Mouse (Mus musculus) 3134 (cell line): Measurements from ENCODE around the gene Flot1.
A peak's percentile ranks its signal among the peaks of the same experiment; 100 is the strongest.
"Not testable (repeated sequence)": the region's sequence is repeated elsewhere in the genome, so short reads cannot be mapped to it uniquely, and the experiment has no call there.

ENCODE experiments used
- DNase-seq: peaks from one replicate; pipeline ENCODE4 v3.0.0-alpha.2; 2011; ENCODE audit warnings: low spot score; ENCODE audit not compliant: insufficient read length; ENCODE audit errors: extremely low read depth

The Flot1 gene

DNA sequence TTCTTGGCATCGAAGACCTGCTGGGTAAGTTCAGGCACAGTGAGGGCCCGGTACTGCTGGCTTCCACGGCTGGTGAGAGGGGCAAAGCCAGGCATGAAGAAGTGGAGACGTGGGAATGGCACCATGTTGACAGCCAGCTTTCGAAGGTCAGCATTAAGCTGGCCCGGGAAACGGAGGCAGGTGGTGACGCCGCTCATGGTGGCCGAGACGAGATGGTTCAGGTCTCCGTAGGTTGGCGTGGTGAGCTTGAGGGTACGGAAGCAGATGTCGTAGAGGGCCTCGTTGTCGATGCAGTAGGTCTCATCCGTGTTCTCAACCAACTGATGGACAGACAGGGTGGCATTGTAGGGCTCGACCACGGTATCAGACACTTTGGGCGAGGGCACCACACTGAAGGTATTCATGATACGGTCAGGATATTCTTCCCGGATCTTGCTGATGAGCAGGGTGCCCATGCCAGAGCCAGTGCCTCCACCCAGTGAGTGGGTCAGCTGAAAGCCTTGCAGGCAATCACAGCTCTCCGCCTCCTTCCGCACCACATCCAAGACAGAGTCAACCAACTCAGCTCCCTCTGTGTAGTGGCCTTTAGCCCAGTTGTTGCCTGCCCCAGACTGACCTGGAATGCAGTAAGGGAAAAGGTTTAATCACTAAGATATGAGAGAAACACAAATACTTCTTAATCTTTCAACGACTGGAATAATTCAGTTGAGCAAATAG, 12.6 kb downstream of the Flot1 start:
- DNase-seq = peak; percentile 44

DNA sequence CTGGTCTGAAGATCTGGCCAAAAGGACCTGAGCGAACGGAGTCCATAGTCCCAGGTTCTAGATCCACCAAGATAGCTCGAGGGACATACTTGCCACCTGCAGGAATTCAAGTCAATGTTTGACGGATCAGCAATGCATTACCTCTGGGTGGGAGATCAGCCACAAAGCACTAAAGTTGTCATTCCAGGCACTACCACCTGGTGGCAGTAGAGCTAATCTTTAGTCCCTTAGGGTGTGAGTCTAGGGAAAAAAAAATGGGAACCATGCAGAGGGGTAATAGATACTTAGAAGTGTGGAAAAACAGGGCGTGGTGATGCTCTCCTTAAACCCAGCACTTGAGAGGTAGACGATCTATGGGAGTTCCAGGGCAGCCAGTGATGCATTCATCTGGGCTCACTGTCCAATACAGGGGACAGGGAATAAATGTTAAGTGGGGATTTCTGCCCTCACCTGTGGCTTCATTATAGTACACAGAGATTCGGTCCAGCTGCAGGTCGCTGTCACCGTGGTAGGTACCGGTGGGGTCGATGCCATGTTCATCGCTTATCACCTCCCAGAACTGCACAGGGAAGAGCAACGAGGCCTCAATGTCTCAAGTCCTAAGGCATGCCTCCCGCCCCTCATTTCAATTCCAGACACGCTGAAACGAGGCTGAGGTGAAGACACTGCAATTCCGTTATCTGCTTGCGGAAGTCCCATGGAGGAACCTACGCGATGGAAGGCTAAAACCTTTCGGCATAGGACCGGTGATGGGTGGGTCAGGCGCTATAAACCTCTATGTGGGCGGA, 13.3 kb downstream of the Flot1 start:
- DNase-seq = peak; percentile 57

DNA sequence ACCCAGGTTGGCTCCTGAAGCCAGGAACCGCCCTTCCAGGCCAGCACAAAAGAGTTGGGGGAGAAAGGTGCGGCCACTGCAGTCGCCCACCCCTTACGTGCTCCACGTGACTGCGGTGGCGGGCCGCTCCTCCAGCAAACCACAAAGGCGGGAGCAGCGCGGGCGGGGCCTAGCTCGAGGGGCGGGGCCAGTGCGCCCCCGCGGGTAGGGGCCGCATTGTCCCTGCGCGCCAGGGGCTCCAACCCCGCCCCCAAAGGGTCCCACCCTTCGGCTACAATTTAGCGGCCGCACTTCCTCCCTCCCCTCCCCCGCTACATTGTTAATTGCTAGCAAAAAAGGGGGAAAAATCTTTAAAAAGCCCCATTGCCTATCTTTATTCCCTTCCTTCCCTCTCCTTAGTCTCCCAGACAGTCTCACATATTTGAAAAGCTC, 14.0 kb downstream of the Flot1 start:
- DNase-seq = peak; percentile 89

DNA sequence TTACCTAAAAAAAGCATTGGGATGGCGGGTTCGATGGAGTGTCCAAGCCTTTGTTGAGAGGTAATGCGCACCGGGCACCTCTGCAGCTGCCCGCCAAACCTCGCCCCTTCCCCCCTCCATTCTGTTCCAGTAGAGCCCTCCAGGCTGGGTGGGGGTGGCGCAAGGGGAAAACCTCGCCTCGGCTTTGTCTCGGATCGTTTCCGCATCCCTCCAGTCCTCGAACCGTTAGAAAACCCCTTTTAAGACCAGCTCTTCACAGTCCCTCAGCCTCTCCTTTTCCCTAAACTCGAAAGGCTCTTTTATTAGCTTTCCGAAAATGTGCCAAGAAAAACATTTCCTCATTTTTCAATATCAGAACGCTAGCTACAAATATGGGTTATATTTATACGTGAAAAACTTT, 14.5 kb downstream of the Flot1 start:
- DNase-seq = no peak

DNA sequence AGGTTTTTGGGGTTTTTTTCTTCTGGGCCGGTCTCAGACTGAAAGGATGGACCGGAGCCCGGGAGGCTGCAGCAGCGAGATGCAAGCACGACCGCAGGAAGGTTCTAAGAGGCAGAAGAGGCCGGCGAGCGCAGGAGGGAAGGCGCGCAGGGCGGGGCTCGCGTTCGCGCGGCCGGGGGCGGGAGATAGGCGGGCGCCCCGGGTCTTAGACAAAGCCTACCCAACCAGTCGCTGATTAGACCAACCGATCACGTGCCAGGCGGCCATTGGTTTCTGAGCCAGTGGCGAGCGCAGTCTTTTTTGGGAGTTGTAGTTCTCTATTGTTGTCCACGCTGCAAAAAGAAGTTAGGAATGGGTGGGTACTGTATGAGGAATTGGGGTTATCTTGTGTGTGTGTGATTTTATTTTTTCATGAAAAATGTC, 15.1 kb downstream of the Flot1 start, which contains the start of gene Tubb5:
Gene Tubb5, minus strand, starts transcription at position 185 of the 423 bp plus-strand sequence.
- peak; percentile 100 for DNase-seq

DNA sequence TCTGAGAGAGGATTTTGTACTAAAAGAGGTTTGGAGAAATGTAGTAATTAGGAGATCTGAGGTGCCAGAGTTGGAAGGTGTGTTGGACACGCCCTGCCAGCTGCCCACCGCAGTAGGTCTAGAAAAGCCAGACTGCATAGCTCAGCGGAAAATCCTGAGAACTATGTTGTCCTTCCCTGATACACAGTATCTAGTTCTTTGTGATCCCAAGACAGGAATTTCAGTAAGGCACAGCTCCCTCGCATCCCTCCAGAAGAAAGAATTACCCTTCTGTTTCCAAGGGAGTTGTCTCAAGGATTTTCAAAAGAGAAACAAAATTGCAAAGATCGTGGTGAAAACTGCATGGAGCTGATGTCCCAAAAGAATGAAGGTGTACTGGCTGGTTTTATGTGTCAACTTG, 15.5 kb downstream of the Flot1 start:
- DNase-seq = no peak

DNA sequence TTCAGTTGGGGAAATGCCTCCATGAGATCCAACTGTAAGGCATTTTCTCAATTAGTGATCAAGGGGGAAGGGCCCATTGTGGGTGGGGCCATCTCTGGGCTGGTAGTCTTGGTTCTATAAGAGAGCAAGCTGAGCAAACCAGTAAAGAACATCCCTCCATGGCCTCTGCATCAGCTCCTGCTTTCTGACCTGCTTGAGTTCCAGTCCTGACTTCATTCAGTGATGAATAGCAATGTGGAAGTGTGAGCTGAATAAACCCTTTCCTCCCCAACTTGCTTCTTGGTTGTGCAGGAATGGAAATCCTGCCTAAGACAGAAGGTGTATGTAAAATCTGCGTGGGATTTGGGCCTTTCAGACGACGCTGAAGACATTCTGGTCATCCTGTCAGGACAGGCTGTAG, 16.0 kb downstream of the Flot1 start:
- not testable (repeated sequence) for DNase-seq

DNA sequence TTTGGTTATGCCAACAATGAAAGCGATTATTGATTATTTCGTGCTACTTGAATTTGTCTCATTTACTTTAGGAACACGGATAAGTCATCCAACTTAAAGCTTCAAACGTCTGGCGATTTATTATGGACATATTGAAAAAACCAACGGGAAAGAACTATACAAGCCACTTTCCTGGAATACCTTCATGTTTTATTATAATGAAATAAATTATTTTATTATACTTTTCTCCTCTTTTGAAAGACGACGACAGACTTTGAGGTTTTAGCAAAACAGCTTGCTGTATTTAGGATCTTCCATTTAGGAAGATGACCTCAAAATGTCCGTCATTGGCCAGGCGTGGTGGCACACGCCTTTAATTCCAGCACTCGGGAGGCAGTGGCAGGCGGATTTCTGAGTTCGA, 17.5 kb downstream of the Flot1 start:
- DNase-seq = no peak

DNA sequence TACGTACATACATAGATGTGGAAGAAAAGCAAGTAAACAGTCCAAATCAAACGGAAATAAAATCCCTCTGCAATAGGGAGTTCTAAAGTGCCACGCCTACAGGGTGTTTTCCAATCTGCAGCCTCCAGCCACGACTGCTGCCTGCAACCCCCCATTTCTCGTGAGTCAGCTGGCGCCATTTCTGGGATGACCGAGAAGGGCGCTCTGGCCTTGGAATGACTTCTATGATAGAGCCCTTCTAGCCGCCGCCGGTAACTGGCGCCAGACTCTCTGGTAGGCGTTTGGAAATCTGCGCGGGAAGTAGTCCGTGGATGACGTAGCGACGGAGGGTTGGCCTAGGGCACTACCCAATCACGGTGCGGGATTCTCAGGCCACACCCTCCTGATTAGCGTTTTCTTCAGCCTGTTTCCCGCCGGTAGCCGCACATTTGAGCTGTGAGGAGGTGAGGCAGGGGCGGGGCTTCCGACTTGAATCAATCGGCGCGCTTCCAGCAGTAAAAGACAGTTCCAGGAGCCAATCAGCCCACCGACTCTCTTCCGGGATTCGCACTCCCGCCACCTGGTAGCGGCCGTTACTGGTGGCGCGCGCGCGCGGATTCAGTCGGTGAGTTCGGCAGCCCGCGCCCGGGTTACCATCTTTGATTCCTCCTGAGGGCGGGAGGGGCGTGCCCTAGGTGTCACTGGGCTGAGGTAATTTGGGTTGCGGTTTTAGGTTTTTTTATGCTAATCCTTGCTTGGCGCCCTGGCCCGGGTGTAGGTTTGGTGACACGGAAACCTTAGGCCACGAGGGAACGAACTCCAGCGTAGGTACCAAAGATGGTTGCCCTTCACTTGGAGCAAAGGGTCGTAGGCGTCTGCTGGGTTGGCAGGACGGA, 18.3 kb downstream of the Flot1 start, which contains the start of gene Mdc1:
Gene Mdc1, plus strand, starts transcription at position 440 of the 875 bp plus-strand sequence.
- DNase-seq = peak; percentile 99

DNA sequence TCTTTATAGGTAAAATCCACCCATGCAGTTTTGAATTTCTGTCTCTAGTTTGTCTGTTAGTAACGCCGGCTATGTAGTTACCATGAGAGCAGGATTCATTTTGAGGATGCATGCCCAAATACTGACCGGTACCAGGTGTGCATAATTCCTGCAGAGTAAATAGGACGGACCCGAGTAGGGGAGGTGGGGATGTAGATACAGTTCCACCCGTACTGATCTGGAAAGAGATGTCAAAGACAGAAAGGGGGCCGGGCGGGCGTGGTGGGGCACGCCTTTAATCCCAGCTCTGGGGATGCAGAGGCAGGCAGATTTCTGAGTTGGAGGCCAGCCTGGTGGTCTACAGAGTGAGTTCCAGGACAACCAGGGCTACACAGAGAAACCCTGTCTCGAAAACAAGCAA, 19.0 kb downstream of the Flot1 start:
- DNase-seq = no peak

DNA sequence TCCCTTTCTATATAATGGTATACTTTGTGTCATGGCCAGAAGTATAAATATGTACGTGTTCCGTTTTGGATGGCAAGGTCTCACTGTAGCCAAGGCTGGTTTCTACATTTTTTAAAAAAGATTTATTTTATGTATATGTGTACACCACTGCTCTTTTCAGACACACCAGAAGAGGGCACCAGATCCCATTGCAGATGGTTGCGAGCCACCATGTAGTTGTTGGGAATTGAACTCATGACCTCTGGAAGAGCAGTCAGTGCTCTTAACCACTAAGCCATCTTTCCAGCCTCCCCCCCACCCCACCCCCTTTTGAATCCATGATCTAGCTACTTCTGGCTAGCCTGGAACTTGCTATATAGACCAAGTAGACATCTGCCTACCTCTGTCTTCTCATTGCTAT, 20.5 kb downstream of the Flot1 start:
- DNase-seq = no peak

DNA sequence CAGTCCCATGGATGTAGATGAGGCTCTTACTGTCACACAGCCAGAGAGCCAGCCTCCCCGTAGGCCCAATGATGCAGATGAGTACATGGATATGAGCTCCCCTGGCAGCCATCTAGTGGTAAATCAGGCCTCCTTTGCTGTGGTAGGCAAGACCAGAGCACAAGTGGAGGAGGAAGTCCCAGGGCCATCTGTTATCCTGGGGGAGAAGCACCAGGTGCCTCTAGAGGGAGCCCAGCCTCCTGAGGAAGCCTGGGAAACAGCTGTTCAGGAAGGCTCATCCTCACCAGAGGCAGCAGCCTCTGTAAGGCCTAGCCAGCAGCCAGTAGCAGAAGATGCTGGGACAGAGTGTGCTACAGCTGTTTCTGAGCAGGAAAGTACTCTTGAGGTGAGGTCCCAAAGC, 25.1 kb downstream of the Flot1 start:
- DNase-seq = no peak

DNA sequence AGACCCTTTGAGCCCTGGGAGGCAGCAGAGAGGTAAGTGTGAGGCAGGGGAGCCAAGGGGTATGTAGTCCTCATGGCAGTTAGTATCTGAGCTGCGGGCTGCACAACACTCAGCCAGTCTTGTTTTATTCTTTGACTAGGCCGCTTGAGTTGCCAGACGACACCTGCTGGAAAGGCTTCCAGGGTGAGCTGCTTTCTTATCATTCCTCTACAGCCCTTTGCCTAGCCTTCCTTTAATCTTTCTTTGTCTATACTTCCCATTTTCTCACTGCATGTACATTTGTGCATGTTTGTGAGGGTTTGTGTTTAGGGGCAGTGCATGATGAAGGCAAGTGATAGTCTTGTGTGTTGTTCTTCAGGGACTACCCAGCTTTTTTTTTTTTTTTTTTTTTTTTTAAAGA, 27.9 kb downstream of the Flot1 start:
- DNase-seq = no peak

DNA sequence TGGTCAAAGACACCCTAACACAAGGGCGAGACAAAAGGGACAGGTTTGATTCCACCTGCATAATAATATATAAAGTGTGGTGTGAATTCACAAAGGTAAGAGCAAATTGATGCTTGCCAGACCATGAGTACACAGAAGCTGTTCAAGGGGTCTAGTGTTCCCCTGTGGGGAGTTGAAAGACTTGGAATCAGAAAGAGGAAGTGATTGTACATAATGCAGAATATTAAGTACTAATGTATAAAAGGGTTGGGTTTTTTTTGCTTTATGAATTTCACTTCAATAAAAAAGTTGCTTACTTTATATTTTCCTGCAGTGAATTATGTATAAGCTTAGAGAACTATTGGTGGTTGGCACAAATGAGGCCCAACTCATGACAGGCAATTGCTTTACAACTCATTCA, 36.3 kb downstream of the Flot1 start:
- DNase-seq = no peak

DNA sequence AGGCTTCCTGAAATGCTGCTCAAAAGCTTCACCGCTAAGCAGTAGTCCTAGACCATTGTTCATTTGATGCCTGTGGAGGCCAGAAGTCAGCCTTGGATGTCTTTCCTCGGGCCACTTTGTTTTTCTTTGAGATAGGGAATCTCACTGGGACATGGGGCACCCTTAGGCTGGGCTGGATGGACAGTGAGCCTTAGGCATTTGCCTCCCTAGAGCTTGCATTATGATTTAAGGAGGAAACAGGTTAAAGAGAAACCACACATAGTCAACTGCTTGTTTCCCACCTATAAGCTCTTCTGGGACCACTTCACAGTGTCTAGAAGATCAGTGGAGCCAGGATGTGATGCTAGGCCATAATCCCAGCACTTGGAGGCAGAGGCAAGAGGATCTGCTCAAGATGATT, 36.8 kb downstream of the Flot1 start:
- DNase-seq = no peak

DNA sequence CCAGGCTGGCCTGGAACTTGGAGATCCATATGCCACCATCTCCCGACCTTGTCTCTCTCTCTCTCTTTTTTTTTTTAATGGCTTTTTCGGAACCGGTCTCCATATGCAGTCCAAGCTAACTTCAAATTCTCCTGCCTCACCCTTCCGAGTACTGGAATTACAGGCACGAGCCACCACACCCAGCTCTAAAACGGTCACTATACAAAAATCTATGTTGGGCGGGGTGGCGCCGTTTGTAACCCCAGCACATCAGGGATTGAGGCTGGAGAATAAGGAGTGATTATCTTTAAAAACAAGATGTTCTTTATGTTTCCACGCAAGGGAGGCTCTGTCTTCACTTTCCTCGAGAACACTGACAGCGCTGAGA, 37.8 kb downstream of the Flot1 start:
- no peak for DNase-seq

DNA sequence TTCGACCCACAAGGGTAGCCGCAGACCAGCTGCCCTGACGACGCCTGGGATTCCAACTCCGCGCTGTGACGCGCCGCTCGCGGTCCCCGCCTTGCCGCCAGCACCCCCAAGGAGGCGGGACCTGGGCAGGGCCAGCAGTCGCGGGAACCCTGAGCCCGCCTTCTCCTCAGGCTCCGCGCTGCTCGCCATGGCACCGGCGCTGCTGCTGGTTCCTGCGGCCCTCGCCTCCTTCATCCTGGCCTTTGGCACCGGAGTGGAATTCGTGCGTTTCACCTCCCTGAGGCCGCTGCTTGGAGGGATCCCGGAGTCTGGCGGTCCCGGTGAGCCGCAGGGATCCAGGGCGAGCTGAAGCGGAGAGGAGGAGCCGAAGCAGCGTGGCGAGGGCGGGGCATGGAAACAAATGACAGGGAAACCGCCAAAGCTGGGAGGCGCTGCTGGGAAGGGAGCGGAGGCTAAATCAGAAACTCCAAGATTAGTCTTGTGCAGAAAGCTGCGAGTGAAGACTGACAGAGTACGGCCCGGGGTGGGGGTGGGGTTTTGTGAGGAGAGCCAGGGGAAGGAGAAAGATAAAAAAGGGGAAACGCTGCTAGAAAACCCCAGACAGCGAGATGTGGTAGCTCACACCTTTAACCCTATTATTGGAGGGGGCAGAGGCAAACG, 38.3 kb downstream of the Flot1 start, which contains the start of gene Nrm:
Gene Nrm, plus strand, starts transcription at position 121 of the 660 bp plus-strand sequence.
- DNase-seq = peak; percentile 97

DNA sequence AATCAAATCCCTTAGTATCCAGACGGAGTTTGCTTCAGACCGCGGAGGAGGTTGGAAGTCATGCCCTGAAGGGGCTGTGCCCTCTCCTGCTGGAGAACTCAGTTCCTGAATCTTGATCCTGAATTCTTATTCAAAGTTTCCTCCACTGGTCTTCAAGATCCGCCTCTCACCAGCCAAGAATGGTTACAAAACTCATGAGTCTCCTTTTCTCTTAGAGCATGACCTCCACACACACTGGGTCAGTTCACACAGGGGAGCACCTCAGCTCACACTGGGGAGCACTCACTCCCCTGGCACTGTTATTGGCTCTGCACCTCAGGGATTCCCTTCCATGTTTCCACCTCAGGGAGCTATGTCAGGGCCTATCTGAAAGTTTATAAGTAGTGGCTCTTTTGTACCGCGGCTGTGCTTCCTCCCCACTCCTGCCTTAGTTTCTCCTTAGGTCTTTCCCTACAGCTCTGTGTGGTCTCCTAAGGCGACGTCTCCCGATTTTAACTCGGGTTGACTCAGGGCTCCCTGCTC, 41.9 kb downstream of the Flot1 start:
- DNase-seq = no peak

DNA sequence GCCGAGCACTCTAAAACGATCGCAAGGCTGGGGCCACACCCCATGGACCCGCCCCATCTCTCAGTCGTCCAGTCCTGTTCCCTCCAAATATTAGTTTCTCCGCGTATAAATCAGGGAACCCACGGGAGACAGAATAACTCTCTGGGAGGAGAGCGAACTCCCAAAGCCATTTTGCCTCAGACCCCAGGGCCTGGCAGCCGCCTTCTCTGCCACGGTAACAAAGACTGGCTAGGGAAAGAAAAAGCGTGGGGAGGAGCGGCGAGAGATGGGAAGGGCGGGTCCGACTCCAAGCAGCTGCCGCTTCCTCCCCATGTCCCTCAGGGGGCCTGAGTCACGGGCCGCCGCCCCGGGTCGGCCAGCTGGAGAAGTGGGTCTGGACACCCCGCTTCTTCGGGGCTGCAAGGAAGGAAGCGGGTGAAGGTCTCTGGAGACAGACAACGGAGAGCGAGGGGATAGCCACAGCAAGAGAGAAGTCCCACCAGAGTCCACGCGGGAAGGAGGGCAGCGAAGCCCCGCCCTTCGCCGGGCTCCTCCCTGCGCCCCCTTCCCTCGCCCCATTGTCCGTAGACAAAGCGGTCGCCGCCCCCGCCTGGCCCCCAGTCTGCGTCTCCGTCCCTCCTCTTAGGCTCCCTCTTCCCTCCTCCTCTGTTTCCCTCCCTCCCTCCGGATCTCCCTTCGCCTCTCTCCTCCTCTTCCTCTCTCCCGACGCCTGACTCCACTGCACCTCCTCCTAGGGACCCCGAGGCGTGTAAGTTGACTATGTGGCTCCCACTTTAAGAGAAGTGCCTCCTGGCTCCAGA, 42.7 kb downstream of the Flot1 start, which contains the start of gene Ppp1r18:
Gene Ppp1r18, plus strand, starts transcription at position 113 of the 800 bp plus-strand sequence.
- peak; percentile 90 for DNase-seq
